Mouse (Mus musculus): ENCODE results near the gene Naip5. TPM values are rescaled to one million over a fixed set of nuclear protein-coding genes. Genes with fewer than 3 reads are reported as not detected.

Naip5 gene
- total RNA-seq, 1 experiment = 0.27 TPM

Other genes with a start within 250 kb of the Naip5 start
- 27.2 and 27.4 TPM in 2 replicates for gene Mccc2, start 230.7 kb downstream of the Naip5 start, total RNA-seq (2012; rRNA removed)
- gene Bdp1, start 142.3 kb downstream of the Naip5 start, total RNA-seq (2012; rRNA removed) = 32.7 and 32.9 TPM in 2 replicates
- 2.1 and 11.0 TPM in 2 replicates for gene Serf1, start 138.3 kb downstream of the Naip5 start, total RNA-seq (2012; rRNA removed)
- 40.2 and 44.9 TPM in 2 replicates for gene Smn1, start 121.5 kb downstream of the Naip5 start, total RNA-seq (2012; rRNA removed)
- gene Naip2, start 44.2 kb downstream of the Naip5 start, total RNA-seq (2012; rRNA removed) = 0.18 TPM in 1 of 2 replicates, not detected in the other
- 0.11 and 0.31 TPM in 2 replicates for gene Naip6, start 71.4 kb upstream of the Naip5 start, total RNA-seq (2012; rRNA removed)
- gene Naip1, start 206.5 kb upstream of the Naip5 start, total RNA-seq (2012; rRNA removed) = 0.04 and 0.05 TPM in 2 replicates
- gene Gtf2h2, start 246.3 kb upstream of the Naip5 start, total RNA-seq (2012; rRNA removed) = 39.6 and 39.7 TPM in 2 replicates

Measured in ES-E14 (cell line).